Comparison of ENCODE assay signal across 9 mouse cellular contexts in the genomic region with DNA sequence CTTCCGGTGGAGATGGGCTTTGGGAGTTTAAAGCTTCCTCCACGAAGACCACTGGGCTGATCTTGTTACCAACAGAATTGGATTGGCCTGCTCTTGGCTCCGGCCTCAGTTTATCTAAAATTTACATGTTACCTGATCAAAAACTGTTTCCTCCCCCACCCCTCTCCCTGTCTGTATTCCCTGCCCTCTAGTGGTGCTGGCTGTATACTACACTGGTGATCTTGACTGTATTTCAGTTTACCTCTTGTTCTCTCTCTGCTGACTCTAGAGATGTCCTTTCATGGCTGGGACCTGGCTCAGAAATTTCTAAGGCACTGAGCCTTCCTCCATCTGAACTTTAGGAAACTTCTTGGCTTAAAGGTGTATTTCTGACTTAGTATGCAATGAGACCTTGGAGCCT. TPM values are rescaled to one million over a fixed set of nuclear protein-coding genes. Genes with fewer than 3 reads are reported as not detected.
DNase-seq lines count a peak whose midpoint lies in the region; ATAC-seq and TF ChIP-seq lines count a peak whose summit lies in the region.
"Had no signal": no experiment of that assay in that cellular context is flagged by ENCODE, and none has a peak within 500 bp of the region (broad histone marks: within the 10 kb centered on the region; RNA-seq: fewer than 3 reads in every experiment).

No protein-coding gene starts in this region.

- H3K36me3 ChIP-seq in G1E (replicated peaks), result peaks cover 8% of the 10 kb centered on the region
- no peaks in the 10 kb centered on the region for H3K36me3 ChIP-seq in limb, embryonic 13.5 days
- no peaks in the 10 kb centered on the region for H3K36me3 ChIP-seq in spleen, adult 2 months (ENCODE audit: control insufficient read depth, insufficient read depth, low read length)
- H3K36me3 ChIP-seq: neural tube, embryonic 13.5 days had no signal

- no peak for TF ChIP-seq POLR2A in spleen, adult 2 months (IDR thresholded peaks at IDR 0.05; ENCODE audit: low read depth, low read length)

- H3K27ac ChIP-seq in brown adipose tissue, adult 24 weeks (replicated peaks; ENCODE audit: low read depth, low read length), result peak overlapping the region; percentile 99
- no peak overlapping the region for H3K27ac ChIP-seq in limb, embryonic 13.5 days
- H3K27ac ChIP-seq in spleen, adult 2 months (ENCODE audit: insufficient read depth, low read length), result peak overlapping the region; percentile 98
- H3K27ac ChIP-seq: neural tube, embryonic 13.5 days had no signal

- no peak overlapping the region for H3K9ac ChIP-seq in limb, embryonic 13.5 days
- H3K9ac ChIP-seq: neural tube, embryonic 13.5 days had no signal

- H3K4me1 ChIP-seq in G1E (ENCODE audit: insufficient read depth, low read depth, low read length), result peaks cover 88% of the 10 kb centered on the region
- peaks cover 27% of the 10 kb centered on the region for H3K4me1 ChIP-seq in brown adipose tissue, adult 24 weeks (ENCODE audit: control insufficient read depth, insufficient read depth, insufficient read length, low read length)
- H3K4me1 ChIP-seq in limb, embryonic 13.5 days, result peaks cover 47% of the 10 kb centered on the region
- H3K4me1 ChIP-seq in spleen, adult 2 months (ENCODE audit: control insufficient read depth, insufficient read depth, insufficient read length), result peaks cover 46% of the 10 kb centered on the region

- no peak overlapping the region; the same call in 1 of the 2 replicates for H3K4me3 ChIP-seq in G1E (ENCODE audit: low read depth, low read length)
- H3K4me3 ChIP-seq in brown adipose tissue, adult 24 weeks (ENCODE audit: insufficient read depth, low read depth, low read length), result no peak overlapping the region
- H3K4me3 ChIP-seq in limb, embryonic 13.5 days, result no peak overlapping the region
- H3K4me3 ChIP-seq in spleen, adult 2 months (ENCODE audit: extremely low read depth, insufficient read depth, insufficient read length), result no peak overlapping the region
- H3K4me3 ChIP-seq: neural tube, embryonic 13.5 days had no signal

- peak; percentile 62 for DNase-seq in kidney, adult 9 months
- no peak for DNase-seq in kidney, adult 11 months
- DNase-seq in G1E (ENCODE audit: low spot score), result peak; percentile 52
- DNase-seq in spleen, adult 2 months (ENCODE audit: low read depth in 1 of 2, low spot score in 2 of 2), result peak in 1 of 2 experiments; percentile 47
- DNase-seq in ovary, postnatal 10 days (ENCODE audit: low spot score), result no peak

- 0 out of 2 replicates have a peak overlapping the region, but pooled peaks have one; percentile 9 for H3K4me2 ChIP-seq in limb, embryonic 13.5 days (replicated peaks)
- H3K4me2 ChIP-seq: neural tube, embryonic 13.5 days had no signal

- H3K27me3 ChIP-seq in G1E (ENCODE audit: insufficient read depth, low read length), result no peaks in the 10 kb centered on the region
- 0 out of 2 replicates have a peak, but pooled peaks cover 3% of the 10 kb centered on the region for H3K27me3 ChIP-seq in limb, embryonic 13.5 days
- H3K27me3 ChIP-seq in spleen, adult 2 months (ENCODE audit: control insufficient read depth, insufficient read depth, low read length), result no peaks in the 10 kb centered on the region
- H3K27me3 ChIP-seq: neural tube, embryonic 13.5 days had no signal

- H3K9me3 ChIP-seq in G1E (replicated peaks), result no peaks in the 10 kb centered on the region
- no peaks in the 10 kb centered on the region for H3K9me3 ChIP-seq in limb, embryonic 13.5 days
- H3K9me3 ChIP-seq: neural tube, embryonic 13.5 days had no signal

- WGBS in limb, embryonic 13.5 days, result 24% methylated on average over 3 of the region's 3 CpGs
- WGBS in spleen, adult 2 months, result 31% methylated on average over 3 of the region's 3 CpGs

- peak; percentile 81 for TF ChIP-seq CTCF in G1E (IDR thresholded peaks at IDR 0.05; ENCODE audit: low read depth, low read length)
- TF ChIP-seq CTCF in spleen, adult 2 months (IDR thresholded peaks at IDR 0.05; ENCODE audit: extremely low read depth, insufficient read depth, insufficient read length, insufficient replicate concordance), result peak; percentile 18; the same call in 1 of the 2 replicates

- no peak for ATAC-seq in G1E (ENCODE audit: extremely low read depth, insufficient number of reproducible peaks, low FRiP score, poor library complexity, severe bottlenecking)
- ATAC-seq in limb, embryonic 13.5 days (ENCODE audit: low FRiP score, low read depth), result no peak

RNA-seq across cellular contexts. Expression of a gene that starts 3.3 kb away (rescaled TPM):
- 1.7 TPM in 1 of 2 replicates, not detected in the other for total RNA-seq in G1E (2014; fragmentation: Nextera tagmentation)
- 0.58 and 1.8 TPM in 2 replicates for total RNA-seq in G1E (2017)
- not detected in 2 replicates for polyA plus RNA-seq in G1E (2012)
- polyA plus RNA-seq in brown adipose tissue, adult 24 weeks (2012; ENCODE audit: insufficient read depth, insufficient read length, missing spikeins), result 13.5 and 20.2 TPM in 2 replicates
- polyA plus RNA-seq in limb, embryonic 13.5 days (2015; fragmentation: Nextera tagmentation; extraction: Ambion mirVana), result 26.4 and 26.9 TPM in 2 replicates
- 6.9 and 8.4 TPM in 2 replicates for polyA plus RNA-seq in spleen, adult 2 months (2012; rRNA removed)

RNA-seq across cellular contexts. Expression of a gene that starts 3.7 kb away (rescaled TPM):
- total RNA-seq in G1E (2014; fragmentation: Nextera tagmentation), result 6.3 and 12.3 TPM in 2 replicates
- total RNA-seq in G1E (2017), result 15.0 and 17.4 TPM in 2 replicates
- 18.7 and 20.5 TPM in 2 replicates for polyA plus RNA-seq in G1E (2012)
- polyA plus RNA-seq in brown adipose tissue, adult 24 weeks (2012; ENCODE audit: insufficient read depth, insufficient read length, missing spikeins), result 5.5 and 7.2 TPM in 2 replicates
- 5.8 and 5.9 TPM in 2 replicates for polyA plus RNA-seq in limb, embryonic 13.5 days (2015; fragmentation: Nextera tagmentation; extraction: Ambion mirVana)
- 34.4 and 46.3 TPM in 2 replicates for polyA plus RNA-seq in spleen, adult 2 months (2012; rRNA removed)

RNA-seq across cellular contexts. Expression of a gene that starts 18.8 kb away (rescaled TPM):
- not detected in 2 replicates for total RNA-seq in G1E (2014; fragmentation: Nextera tagmentation)
- total RNA-seq in G1E (2017), result 0.33 and 0.41 TPM in 2 replicates
- polyA plus RNA-seq in G1E (2012), result 0.03 TPM in 1 of 2 replicates, not detected in the other
- polyA plus RNA-seq in brown adipose tissue, adult 24 weeks (2012; ENCODE audit: insufficient read depth, insufficient read length, missing spikeins), result 0.48 TPM in 1 of 2 replicates, not detected in the other
- 0.14 and 1.3 TPM in 2 replicates for polyA plus RNA-seq in limb, embryonic 13.5 days (2015; fragmentation: Nextera tagmentation; extraction: Ambion mirVana)
- 0.25 and 0.75 TPM in 2 replicates for polyA plus RNA-seq in spleen, adult 2 months (2012; rRNA removed)
- polyA plus RNA-seq: heart, embryonic 14.5 days had no signal

RNA-seq across cellular contexts. Expression of a gene that starts 28.4 kb away (rescaled TPM):
- 537 and 539 TPM in 2 replicates for total RNA-seq in G1E (2014; fragmentation: Nextera tagmentation)
- total RNA-seq in G1E (2017), result 147 and 150 TPM in 2 replicates
- 55.3 and 90.1 TPM in 2 replicates for polyA plus RNA-seq in G1E (2012)
- 57.2 and 61.0 TPM in 2 replicates for polyA plus RNA-seq in brown adipose tissue, adult 24 weeks (2012; ENCODE audit: insufficient read depth, insufficient read length, missing spikeins)
- polyA plus RNA-seq in limb, embryonic 13.5 days (2015; fragmentation: Nextera tagmentation; extraction: Ambion mirVana), result 60.8 and 63.0 TPM in 2 replicates
- 64.2 and 72.8 TPM in 2 replicates for polyA plus RNA-seq in spleen, adult 2 months (2012; rRNA removed)

RNA-seq across cellular contexts. Expression of a gene that starts 35.7 kb away (rescaled TPM):
- total RNA-seq in G1E (2014; fragmentation: Nextera tagmentation) (not detected in 2 replicates), G1E (2017) (0.38 TPM in 1 of 2 replicates, not detected in the other)
- not detected in 2 replicates for polyA plus RNA-seq in G1E (2012)
- polyA plus RNA-seq in brown adipose tissue, adult 24 weeks (2012; ENCODE audit: insufficient read depth, insufficient read length, missing spikeins), result 78.8 and 102 TPM in 2 replicates
- polyA plus RNA-seq in limb, embryonic 13.5 days (2015; fragmentation: Nextera tagmentation; extraction: Ambion mirVana), result 227 and 235 TPM in 2 replicates
- 9.7 and 12.6 TPM in 2 replicates for polyA plus RNA-seq in spleen, adult 2 months (2012; rRNA removed)

Comparison
In these comparisons a context has a peak if more than half of its experiments do, and no peak if none do; other contexts are left out.
1. DNase-seq: peak in kidney, adult 9 months (single experiment) and G1E (single experiment); none in kidney, adult 11 months (single experiment) and ovary, postnatal 10 days (single experiment).